Mouse (Mus musculus): ENCODE data around the gene Bok. TPM values are rescaled to one million over a fixed set of nuclear protein-coding genes. Genes with fewer than 3 reads are reported as not detected.

The Bok gene
- polyA plus RNA-seq, 1 experiment from 2014 or later, result 72.1 TPM

GRCm38 (mm10) chr1:93740671-93741070 is 55.2 kb downstream of the Bok start:
- Histone ChIP-seq H3K9me3 (ENCODE audit: control insufficient read depth, low read length) (no peaks in the 10 kb centered on the region), H3K4me1 (ENCODE audit: control insufficient read depth, insufficient read depth, low read length) (no peaks in the 10 kb centered on the region), H3K4me2 (replicated peaks; ENCODE audit: low read depth, low read length) (no peak overlapping the region), H3K36me3 (ENCODE audit: control insufficient read depth, insufficient read depth, low read length) (no peaks in the 10 kb centered on the region), H3K27ac (ENCODE audit: low read depth, low read length) (no peak overlapping the region), H3K27me3 (ENCODE audit: control insufficient read depth, insufficient read depth, low read length) (no peaks in the 10 kb centered on the region), H3K4me3 (ENCODE audit: low read length) (no peak overlapping the region), H3K9ac (ENCODE audit: low read depth, low read length) (no peak overlapping the region)
- ATAC-seq (ENCODE audit: low FRiP score, low TSS enrichment), result no peak
- WGBS, result 90% methylated on average over 2 of the region's 2 CpGs

DNA sequence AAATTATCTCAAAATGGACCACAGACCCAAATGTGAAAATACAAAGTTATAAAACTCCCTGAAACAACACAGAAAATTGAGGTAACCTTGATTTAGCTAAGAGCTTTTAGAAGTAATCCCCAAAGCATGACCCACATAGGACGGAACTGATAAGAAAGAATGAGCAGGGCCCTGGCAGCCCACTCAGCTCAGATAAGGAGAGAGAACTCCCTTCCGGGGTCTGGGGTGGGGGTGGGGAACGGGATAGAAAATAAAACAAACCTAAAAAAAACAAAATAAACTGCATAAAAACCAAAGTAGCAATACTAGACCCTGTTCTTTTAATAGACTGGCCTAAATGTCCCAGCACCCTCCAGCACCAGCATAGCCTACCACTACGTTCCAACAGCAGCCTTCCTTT is 56.5 kb downstream of the Bok start:
- no peak overlapping the region for H3K4me3 ChIP-seq (ENCODE audit: low read length)
- no peak overlapping the region for H3K27ac ChIP-seq (ENCODE audit: low read depth, low read length)
- H3K27me3 ChIP-seq (ENCODE audit: control insufficient read depth, insufficient read depth, low read length), result no peaks in the 10 kb centered on the region
- 0 out of 2 replicates have a peak, but pooled peaks cover 4% of the 10 kb centered on the region for H3K4me1 ChIP-seq (ENCODE audit: control insufficient read depth, insufficient read depth, low read length)
- no peak overlapping the region for H3K4me2 ChIP-seq (replicated peaks; ENCODE audit: low read depth, low read length)
- no peaks in the 10 kb centered on the region for H3K9me3 ChIP-seq (ENCODE audit: control insufficient read depth, low read length)
- WGBS, result 82% methylated on average over 4 of the region's 4 CpGs
- H3K9ac ChIP-seq (ENCODE audit: low read depth, low read length), result no peak overlapping the region
- no peak for ATAC-seq (ENCODE audit: low FRiP score, low TSS enrichment)
- H3K36me3 ChIP-seq (ENCODE audit: control insufficient read depth, insufficient read depth, low read length), result no peaks in the 10 kb centered on the region

- no peak overlapping the region for H3K4me3 ChIP-seq (ENCODE audit: low read length)
- no peak overlapping the region for H3K4me2 ChIP-seq (replicated peaks; ENCODE audit: low read depth, low read length)
- H3K27ac ChIP-seq (ENCODE audit: low read depth, low read length), result no peak overlapping the region
- no peak for ATAC-seq (ENCODE audit: low FRiP score, low TSS enrichment)
- H3K4me1 ChIP-seq (ENCODE audit: control insufficient read depth, insufficient read depth, low read length), result 0 out of 2 replicates have a peak, but pooled peaks cover 4% of the 10 kb centered on the region
- no peaks in the 10 kb centered on the region for H3K27me3 ChIP-seq (ENCODE audit: control insufficient read depth, insufficient read depth, low read length)
- no peaks in the 10 kb centered on the region for H3K36me3 ChIP-seq (ENCODE audit: control insufficient read depth, insufficient read depth, low read length)
- no peak overlapping the region for H3K9ac ChIP-seq (ENCODE audit: low read depth, low read length)
- H3K9me3 ChIP-seq (ENCODE audit: control insufficient read depth, low read length), result no peaks in the 10 kb centered on the region
These were observed 57.5 kb downstream of the Bok start for GRCm38 (mm10) chr1:93742910-93743309.

Other genes starting within 250 kb of the Bok start
- gene Hdlbp, start 206.8 kb upstream of the Bok start, polyA plus RNA-seq (2014; fragmentation: Nextera tagmentation; extraction: Ambion mirVana), result 128 and 161 TPM in 2 replicates
- gene Farp2, start 173.6 kb upstream of the Bok start, polyA plus RNA-seq (2014; fragmentation: Nextera tagmentation; extraction: Ambion mirVana), result 6.2 and 7.5 TPM in 2 replicates
- gene Stk25, start 27.0 kb upstream of the Bok start, polyA plus RNA-seq (2014; fragmentation: Nextera tagmentation; extraction: Ambion mirVana), result 146 and 192 TPM in 2 replicates
- gene Atg4b, start 65.8 kb downstream of the Bok start, polyA plus RNA-seq (2014; fragmentation: Nextera tagmentation; extraction: Ambion mirVana), result 80.8 and 95.7 TPM in 2 replicates
- 58.6 and 64.8 TPM in 2 replicates for gene Thap4, start 69.2 kb downstream of the Bok start, polyA plus RNA-seq (2014; fragmentation: Nextera tagmentation; extraction: Ambion mirVana)
- gene Dtymk, start 116.3 kb downstream of the Bok start, polyA plus RNA-seq (2014; fragmentation: Nextera tagmentation; extraction: Ambion mirVana), result 287 and 307 TPM in 2 replicates
- 10.7 and 18.5 TPM in 2 replicates for gene Ing5, start 118.3 kb downstream of the Bok start, polyA plus RNA-seq (2014; fragmentation: Nextera tagmentation; extraction: Ambion mirVana)
- 10.8 and 13.2 TPM in 2 replicates for gene D2hgdh, start 139.2 kb downstream of the Bok start, polyA plus RNA-seq (2014; fragmentation: Nextera tagmentation; extraction: Ambion mirVana)
- gene Gal3st2, start 175.6 kb downstream of the Bok start, polyA plus RNA-seq (2014; fragmentation: Nextera tagmentation; extraction: Ambion mirVana), result not detected in 2 replicates
- not detected in 2 replicates for gene Gal3st2b, start 232.7 kb downstream of the Bok start, polyA plus RNA-seq (2014; fragmentation: Nextera tagmentation; extraction: Ambion mirVana)